Mouse (Mus musculus) liver, adult 2 months (tissue): ENCODE results near the gene Tollip. TPM values are rescaled to one million over a fixed set of nuclear protein-coding genes. Genes with fewer than 3 reads are reported as not detected.

ENCODE experiments used
- DNase-seq: peaks from one replicate; pipeline ENCODE4 v3.0.0-alpha.2; 2011; ENCODE audit warnings: low read depth, low spot score; ENCODE audit errors: extremely low read depth
- H3K27ac ChIP-seq: fragments of 200-500 bp; replicated peaks from 2 replicates; pipeline ENCODE4 v1.5.1; 2012; ENCODE audit warnings: low read depth, mild to moderate bottlenecking, control low read depth, inconsistent platforms, low read length; ENCODE audit not compliant: insufficient read depth
- H3K27me3 ChIP-seq: fragments of 200-500 bp; 2 replicates; pipeline ENCODE4 v1.6.1; 2012; ENCODE audit warnings: mild to moderate bottlenecking, moderate library complexity, low read length, inconsistent platforms; ENCODE audit not compliant: control insufficient read depth, insufficient read depth
- H3K36me3 ChIP-seq: fragments of 200-500 bp; 2 replicates; pipeline ENCODE4 v1.6.1; 2012; ENCODE audit warnings: low read length, inconsistent platforms; ENCODE audit not compliant: control insufficient read depth, insufficient read depth
- H3K4me1 ChIP-seq: fragments of 200-500 bp; 2 replicates; pipeline ENCODE4 v1.6.1; 2011; ENCODE audit warnings: low read length; ENCODE audit not compliant: control insufficient read depth, insufficient read depth
- H3K4me3 ChIP-seq: fragments of 200-500 bp; 2 replicates; pipeline ENCODE4 v1.5.1; 2011; ENCODE audit warnings: low read depth, mild to moderate bottlenecking, control low read depth, low read length, moderate library complexity; ENCODE audit not compliant: insufficient read depth
- H3K79me2 ChIP-seq: fragments of 200-500 bp; 2 replicates; pipeline ENCODE4 v1.6.1; 2012; ENCODE audit warnings: inconsistent platforms, mild to moderate bottlenecking, low read length, moderate library complexity; ENCODE audit not compliant: control insufficient read depth, insufficient read depth
- H3K9ac ChIP-seq: fragments of 200-500 bp; 2 replicates; pipeline ENCODE4 v1.6.1; 2012; ENCODE audit warnings: low read depth, mild to moderate bottlenecking, control low read depth, inconsistent platforms, low read length
- CTCF ChIP-seq: fragments of 200-500 bp; IDR thresholded peaks from 2 replicates; pipeline ENCODE4 v1.5.1; 2011; ENCODE audit warnings: low read depth, low read length, control low read depth
- POLR2A ChIP-seq: fragments of 200-500 bp; IDR thresholded peaks from 2 replicates; pipeline ENCODE4 v1.6.1; 2011; ENCODE audit warnings: low read length, control low read depth; ENCODE audit not compliant: insufficient read depth; ENCODE audit errors: extremely low read depth
- WGBS: fragments of 180-500 bp; shearing (Covaris S2); methylation state at CpG from one replicate; pipeline ENCODE4 v1.1.7; 2018; 5-methylcytosine and 5-hydroxymethylcytosine counted together
- polyA plus RNA-seq: library from polyadenylated mRNA; depleted of rRNA; stranded (reverse); fragments of >200 nt; gene quantifications from 2 replicates; pipeline ENCODE4 v1.2.3, GENCODE M21; 2012; rRNA removed
- total RNA-seq: library from RNA; depleted of rRNA; stranded (reverse); fragments of >200 nt; gene quantifications from 2 replicates; pipeline ENCODE4 v1.2.3, GENCODE M21; 2014; rRNA removed

Gene Tollip
- total and polyA plus RNA-seq, 2 experiments: 25.9 to 51.6 TPM

- H3K36me3 ChIP-seq: no peaks in the 10 kb centered on the region
- DNase-seq: no peak
- H3K4me3 ChIP-seq: no peak overlapping the region
- H3K27me3 ChIP-seq: no peaks in the 10 kb centered on the region
- no peak for TF ChIP-seq CTCF
- TF ChIP-seq POLR2A: no peak
- H3K9ac ChIP-seq: no peak overlapping the region
- 74% methylated on average over 4 of the region's 4 CpGs for WGBS
- H3K27ac ChIP-seq: no peak overlapping the region
- H3K79me2 ChIP-seq: no peaks in the 10 kb centered on the region
- H3K4me1 ChIP-seq: peaks cover 3% of the 10 kb centered on the region
Measured at GRCm38 (mm10) chr7:141861046-141861445, 57.3 kb downstream of the Tollip start.

- H3K27ac ChIP-seq: no peak overlapping the region
- no peak overlapping the region for H3K4me3 ChIP-seq
- H3K9ac ChIP-seq: no peak overlapping the region
- TF ChIP-seq CTCF: no peak
- TF ChIP-seq POLR2A: no peak
- WGBS: 78% methylated on average over 10 of the region's 10 CpGs
- H3K27me3 ChIP-seq: no peaks in the 10 kb centered on the region
- H3K36me3 ChIP-seq: no peaks in the 10 kb centered on the region
- DNase-seq: no peak
- no peaks in the 10 kb centered on the region for H3K79me2 ChIP-seq
- no peaks in the 10 kb centered on the region for H3K4me1 ChIP-seq
Measured at GRCm38 (mm10) chr7:141840354-141840753, 78.0 kb downstream of the Tollip start.

GRCm38 (mm10) chr7:141838779-141839178 lies 79.5 kb downstream of the Tollip start, which contains the start of gene Muc5b:
Gene Muc5b (plus strand): TSS chr7:141839070.
- H3K27me3 ChIP-seq: no peaks in the 10 kb centered on the region
- H3K9ac ChIP-seq: no peak within 1 kb of the TSS
- H3K79me2 ChIP-seq: no peaks in the 10 kb centered on the region
- no peak for DNase-seq
- H3K27ac ChIP-seq: no peak within 1 kb of the TSS
- TF ChIP-seq POLR2A: no peak
- TF ChIP-seq CTCF: no peak
- no peaks in the 10 kb centered on the region for H3K4me1 ChIP-seq
- H3K4me3 ChIP-seq: no peak within 1 kb of the TSS
- no peaks in the 10 kb centered on the region for H3K36me3 ChIP-seq
- WGBS: 63% methylated on average over 5 of the region's 5 CpGs

- H3K27me3 ChIP-seq: no peaks in the 10 kb centered on the region
- DNase-seq: no peak
- H3K79me2 ChIP-seq: no peaks in the 10 kb centered on the region
- H3K4me1 ChIP-seq: no peaks in the 10 kb centered on the region
- 64% methylated on average over 8 of the region's 8 CpGs for WGBS
- H3K9ac ChIP-seq: no peak overlapping the region
- H3K4me3 ChIP-seq: no peak overlapping the region
- TF ChIP-seq POLR2A (no peak), CTCF (no peak)
- H3K27ac ChIP-seq: no peak overlapping the region
- H3K36me3 ChIP-seq: no peaks in the 10 kb centered on the region
Measured at GRCm38 (mm10) chr7:141836423-141836822, 81.9 kb downstream of the Tollip start.

- no peak overlapping the region for H3K9ac ChIP-seq
- H3K4me3 ChIP-seq: no peak overlapping the region
- no peak overlapping the region for H3K27ac ChIP-seq
- 67% methylated on average over 7 of the region's 7 CpGs for WGBS
- TF ChIP-seq POLR2A (no peak), CTCF (no peak)
- no peak for DNase-seq
- no peaks in the 10 kb centered on the region for H3K36me3 ChIP-seq
- no peaks in the 10 kb centered on the region for H3K4me1 ChIP-seq
- no peaks in the 10 kb centered on the region for H3K27me3 ChIP-seq
- H3K79me2 ChIP-seq: no peaks in the 10 kb centered on the region
Measured at GRCm38 (mm10) chr7:141835941-141836340, 82.4 kb downstream of the Tollip start.

Other genes starting within 250 kb of the Tollip start
- gene Muc2, start 228.2 kb downstream of the Tollip start, total RNA-seq: not detected in 2 replicates
- gene Muc2, start 228.2 kb downstream of the Tollip start, polyA plus RNA-seq: 2.4 and 3.7 TPM in 2 replicates
- gene Muc5ac, start 129.5 kb downstream of the Tollip start, total RNA-seq: not detected in 2 replicates
- 0.01 TPM in 1 of 2 replicates, not detected in the other for gene Muc5ac, start 129.5 kb downstream of the Tollip start, polyA plus RNA-seq
- gene Muc5b, start 79.4 kb downstream of the Tollip start, total RNA-seq: not detected in 2 replicates
- under 0.01 TPM in 1 of 2 replicates, not detected in the other for gene Muc5b, start 79.4 kb downstream of the Tollip start, polyA plus RNA-seq
- gene Brsk2, start 31.2 kb upstream of the Tollip start, total RNA-seq: 0.07 and 0.09 TPM in 2 replicates
- gene Brsk2, start 31.2 kb upstream of the Tollip start, polyA plus RNA-seq: not detected in 2 replicates
- 26.2 and 27.6 TPM in 2 replicates for gene Mob2, start 142.6 kb upstream of the Tollip start, total RNA-seq
- gene Mob2, start 142.6 kb upstream of the Tollip start, polyA plus RNA-seq: 24.0 and 26.4 TPM in 2 replicates
- under 0.01 and 0.07 TPM in 2 replicates for gene Dusp8, start 177.3 kb upstream of the Tollip start, total RNA-seq
- 0.16 and 0.48 TPM in 2 replicates for gene Dusp8, start 177.3 kb upstream of the Tollip start, polyA plus RNA-seq
- not detected in 2 replicates for gene Gm45618, start 202.2 kb upstream of the Tollip start, total RNA-seq
- gene Gm45618, start 202.2 kb upstream of the Tollip start, polyA plus RNA-seq: not detected in 2 replicates
- not detected in 2 replicates for gene Gm39115, start 217.5 kb upstream of the Tollip start, total RNA-seq
- gene Gm39115, start 217.5 kb upstream of the Tollip start, polyA plus RNA-seq: not detected in 2 replicates
- not detected in 2 replicates for gene Gm45337, start 226.1 kb upstream of the Tollip start, total RNA-seq
- not detected in 2 replicates for gene Gm45337, start 226.1 kb upstream of the Tollip start, polyA plus RNA-seq
- not detected in 2 replicates for gene Gm29735, start 238.6 kb upstream of the Tollip start, total RNA-seq
- not detected in 2 replicates for gene Gm29735, start 238.6 kb upstream of the Tollip start, polyA plus RNA-seq
- gene Gm4553, start 247.2 kb upstream of the Tollip start, total RNA-seq: not detected in 2 replicates
- gene Gm4553, start 247.2 kb upstream of the Tollip start, polyA plus RNA-seq: not detected in 2 replicates